Mouse (Mus musculus): ENCODE data around the gene Lhfp.

DNA sequence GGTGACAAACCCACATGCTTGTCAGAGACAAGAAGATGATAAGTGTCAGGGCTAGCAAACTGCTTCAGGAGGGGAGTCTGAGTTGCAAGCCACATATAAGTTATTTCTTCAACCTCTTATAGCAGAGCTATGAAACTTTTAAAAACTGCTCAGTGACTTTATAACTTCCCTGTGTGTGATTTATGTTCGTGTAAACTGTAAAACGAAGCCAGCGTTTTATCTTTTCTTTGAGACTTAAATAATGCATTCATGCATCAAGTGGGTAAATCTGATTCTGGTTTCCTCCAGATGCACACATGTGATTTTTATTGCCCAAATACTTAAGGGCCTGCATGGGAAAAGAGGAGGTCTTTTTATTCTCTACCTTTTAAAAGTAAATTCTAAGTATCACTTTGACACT is 161.4 kb downstream of the Lhfp start:
- no peak for TF ChIP-seq POLR2A (IDR thresholded peaks at IDR 0.05; ENCODE audit: borderline replicate concordance, control insufficient read depth, low read depth, low read length)
- no peak for TF ChIP-seq CTCF (IDR thresholded peaks at IDR 0.05; ENCODE audit: control insufficient read depth, insufficient read depth, low read length)

Data from bone marrow, adult 2 months (tissue).